Mouse (Mus musculus): ENCODE results near the gene Syt14. TPM values are rescaled to one million over a fixed set of nuclear protein-coding genes. Genes with fewer than 3 reads are reported as not detected.

Gene Syt14
- polyA plus RNA-seq, 1 experiment from 2014 or later, result 5.4 TPM

DNA sequence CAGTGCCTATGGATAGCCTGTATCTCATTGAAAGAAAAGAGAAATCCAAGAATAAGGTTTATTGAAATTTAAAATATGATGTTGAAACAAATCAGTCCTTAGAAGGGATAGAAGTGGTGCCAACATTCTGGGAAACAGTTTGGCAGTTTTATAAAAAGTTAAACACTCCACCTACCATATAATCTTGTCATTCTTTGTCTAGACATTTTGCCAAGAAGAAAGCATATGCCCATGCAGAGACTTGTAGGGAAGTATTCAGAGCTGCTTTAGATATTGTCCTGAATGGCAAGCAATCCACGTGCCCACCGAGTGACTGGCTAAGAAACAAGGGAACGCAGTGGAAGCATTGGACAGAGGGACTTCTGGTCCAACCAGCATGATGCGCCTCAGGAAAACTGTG, 12.0 kb upstream of the Syt14 start:
- no peak overlapping the region for H3K9ac ChIP-seq (ENCODE audit: low read depth, low read length)
- no peaks in the 10 kb centered on the region for H3K4me1 ChIP-seq (ENCODE audit: control insufficient read depth, low read depth, low read length)
- no peak overlapping the region for H3K4me3 ChIP-seq (ENCODE audit: low read depth, low read length)
- H3K9me3 ChIP-seq (replicated peaks; ENCODE audit: control insufficient read depth, low read length), result no peaks in the 10 kb centered on the region
- 68% methylated on average over 4 of the region's 4 CpGs for WGBS (ENCODE audit: insufficient replicate concordance)
- no peak overlapping the region for H3K4me2 ChIP-seq (ENCODE audit: low read depth, low read length)
- no peak overlapping the region for H3K27ac ChIP-seq (ENCODE audit: low read length)
- no peak for ATAC-seq (ENCODE audit: low read depth)
- H3K36me3 ChIP-seq (ENCODE audit: control insufficient read depth, insufficient read depth), result no peaks in the 10 kb centered on the region
- no peaks in the 10 kb centered on the region for H3K27me3 ChIP-seq (ENCODE audit: control insufficient read depth, insufficient read depth, low read depth, low read length)

DNA sequence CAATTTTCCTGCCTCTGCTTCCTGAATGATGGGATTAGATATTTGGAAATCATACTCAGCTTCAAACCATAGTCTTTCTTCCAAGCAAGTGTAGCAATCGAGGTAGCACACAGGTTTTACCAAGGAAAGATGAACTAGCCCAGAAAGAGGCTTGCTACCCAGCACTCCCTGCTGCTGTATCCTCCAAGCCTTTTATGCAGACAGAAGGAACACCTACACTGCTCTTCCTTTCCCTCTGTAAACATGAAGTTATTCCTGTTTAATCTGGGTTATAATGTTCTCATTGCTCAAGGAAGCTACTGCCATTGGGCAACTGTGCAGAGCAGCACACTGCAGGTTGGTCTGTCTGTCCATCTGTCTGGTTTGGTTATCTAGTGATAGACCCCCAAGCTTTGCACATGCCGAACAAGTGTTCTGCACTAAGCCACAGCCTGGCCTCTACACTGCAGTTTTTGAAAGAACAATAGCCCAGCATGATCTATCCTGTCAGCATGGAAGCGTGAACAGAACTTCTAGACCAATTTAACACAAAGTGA, 7.3 kb upstream of the Syt14 start:
- no peak for ATAC-seq (ENCODE audit: low read depth)
- peaks cover 10% of the 10 kb centered on the region for H3K27me3 ChIP-seq (ENCODE audit: control insufficient read depth, insufficient read depth, low read depth, low read length)
- H3K36me3 ChIP-seq (ENCODE audit: control insufficient read depth, insufficient read depth), result no peaks in the 10 kb centered on the region
- no peaks in the 10 kb centered on the region for H3K9me3 ChIP-seq (replicated peaks; ENCODE audit: control insufficient read depth, low read length)
- no peaks in the 10 kb centered on the region for H3K4me1 ChIP-seq (ENCODE audit: control insufficient read depth, low read depth, low read length)
- H3K9ac ChIP-seq (ENCODE audit: low read depth, low read length), result no peak overlapping the region
- H3K4me3 ChIP-seq (ENCODE audit: low read depth, low read length), result no peak overlapping the region
- 48% methylated on average over 3 of the region's 3 CpGs for WGBS (ENCODE audit: insufficient replicate concordance)
- no peak overlapping the region for H3K4me2 ChIP-seq (ENCODE audit: low read depth, low read length)
- no peak overlapping the region for H3K27ac ChIP-seq (ENCODE audit: low read length)

DNA sequence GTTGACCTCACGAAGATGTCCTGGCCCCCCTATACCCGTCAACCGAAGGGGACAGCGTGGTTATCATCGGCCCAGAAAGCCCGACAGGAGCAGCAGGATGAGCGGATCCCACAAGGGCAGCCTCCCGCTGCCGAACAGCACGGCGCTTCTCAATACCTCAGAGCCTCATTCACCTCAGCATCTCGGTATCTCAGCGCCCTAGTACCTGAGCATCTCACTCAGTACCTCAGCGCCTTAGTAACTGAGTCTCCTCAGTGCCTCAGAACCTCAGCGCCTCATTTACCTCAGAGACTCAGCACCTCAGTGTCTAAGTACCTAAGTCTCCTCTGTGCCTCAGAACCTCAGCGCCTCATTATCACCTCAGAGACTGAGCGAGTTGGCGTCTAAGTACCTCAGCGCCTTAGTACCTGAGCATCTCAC, 614 bp downstream of the Syt14 start:
- Histone ChIP-seq H3K27ac (ENCODE audit: low read length) (peak overlapping the region; percentile 90), H3K4me1 (ENCODE audit: control insufficient read depth, low read depth, low read length) (peaks cover 9% of the 10 kb centered on the region), H3K27me3 (ENCODE audit: control insufficient read depth, insufficient read depth, low read depth, low read length) (peaks cover 13% of the 10 kb centered on the region), H3K9ac (ENCODE audit: low read depth, low read length) (peak overlapping the region; percentile 85), H3K4me3 (ENCODE audit: low read depth, low read length) (peak overlapping the region; percentile 83), H3K4me2 (ENCODE audit: low read depth, low read length) (peak overlapping the region; percentile 90), H3K36me3 (ENCODE audit: control insufficient read depth, insufficient read depth) (no peaks in the 10 kb centered on the region), H3K9me3 (replicated peaks; ENCODE audit: control insufficient read depth, low read length) (no peaks in the 10 kb centered on the region)
- 2% methylated on average over 19 of the region's 19 CpGs for WGBS (ENCODE audit: insufficient replicate concordance)
- ATAC-seq (ENCODE audit: low read depth), result peak; percentile 35

DNA sequence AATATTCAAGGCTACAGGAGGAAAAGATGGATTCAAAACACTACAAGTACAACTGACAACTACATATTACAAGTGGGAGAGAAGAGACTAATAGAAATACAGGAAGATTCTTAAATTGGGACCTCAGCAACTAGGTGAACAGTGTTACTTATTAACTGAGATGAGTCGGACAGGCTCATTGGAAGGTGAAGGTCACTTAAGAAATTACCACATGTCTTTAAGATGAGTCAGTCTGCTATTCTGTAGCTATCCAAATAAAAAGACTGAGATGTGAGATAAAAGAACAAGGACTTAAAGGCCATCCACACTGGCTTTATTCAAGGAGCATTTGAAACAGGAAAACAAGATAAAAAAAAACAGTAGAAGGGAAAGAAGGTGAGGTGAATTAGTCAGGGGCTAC, 11.3 kb downstream of the Syt14 start:
- H3K27ac ChIP-seq (ENCODE audit: low read length), result no peak overlapping the region
- no peak overlapping the region for H3K4me3 ChIP-seq (ENCODE audit: low read depth, low read length)
- H3K4me1 ChIP-seq (ENCODE audit: control insufficient read depth, low read depth, low read length), result no peaks in the 10 kb centered on the region; the same call in 1 of the 2 replicates
- H3K27me3 ChIP-seq (ENCODE audit: control insufficient read depth, insufficient read depth, low read depth, low read length), result no peaks in the 10 kb centered on the region
- no peak overlapping the region for H3K9ac ChIP-seq (ENCODE audit: low read depth, low read length)
- H3K9me3 ChIP-seq (replicated peaks; ENCODE audit: control insufficient read depth, low read length), result no peaks in the 10 kb centered on the region
- 51% methylated on average over 1 of the region's 1 CpGs for WGBS (ENCODE audit: insufficient replicate concordance)
- no peak overlapping the region for H3K4me2 ChIP-seq (ENCODE audit: low read depth, low read length)
- no peak for ATAC-seq (ENCODE audit: low read depth)
- no peaks in the 10 kb centered on the region; the same call in 1 of the 2 replicates for H3K36me3 ChIP-seq (ENCODE audit: control insufficient read depth, insufficient read depth)

DNA sequence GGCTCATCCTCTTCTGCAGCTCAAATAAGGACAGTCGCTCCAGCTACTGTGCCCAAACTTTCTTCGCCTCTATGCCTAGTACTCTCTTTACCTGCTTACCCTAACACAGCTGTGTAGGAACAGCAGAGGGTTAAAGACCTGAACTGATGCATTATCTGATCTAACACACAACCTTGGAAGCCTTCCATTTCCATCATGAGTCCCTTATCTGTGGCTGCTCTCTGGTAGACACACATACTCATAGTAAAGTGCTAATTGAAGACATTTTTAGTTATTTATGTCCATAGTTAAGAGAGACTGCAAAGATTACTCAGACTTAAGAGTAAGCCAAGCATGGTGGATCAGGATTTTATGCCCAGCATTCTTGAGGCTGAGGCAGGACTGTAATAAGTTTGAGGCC, 23.2 kb downstream of the Syt14 start:
- WGBS (ENCODE audit: insufficient replicate concordance), result 80% methylated on average over 2 of the region's 2 CpGs
- ATAC-seq (ENCODE audit: low read depth), result peak; percentile 69
- Histone ChIP-seq H3K36me3 (ENCODE audit: control insufficient read depth, insufficient read depth) (no peaks in the 10 kb centered on the region), H3K4me2 (ENCODE audit: low read depth, low read length) (peak overlapping the region; percentile 29; the same call in 1 of the 2 replicates), H3K4me3 (ENCODE audit: low read depth, low read length) (0 out of 2 replicates have a peak overlapping the region, but pooled peaks have one; percentile 2), H3K27me3 (ENCODE audit: control insufficient read depth, insufficient read depth, low read depth, low read length) (no peaks in the 10 kb centered on the region), H3K27ac (ENCODE audit: low read length) (peak overlapping the region; percentile 65), H3K4me1 (ENCODE audit: control insufficient read depth, low read depth, low read length) (peaks cover 32% of the 10 kb centered on the region), H3K9ac (ENCODE audit: low read depth, low read length) (no peak overlapping the region), H3K9me3 (replicated peaks; ENCODE audit: control insufficient read depth, low read length) (no peaks in the 10 kb centered on the region)

DNA sequence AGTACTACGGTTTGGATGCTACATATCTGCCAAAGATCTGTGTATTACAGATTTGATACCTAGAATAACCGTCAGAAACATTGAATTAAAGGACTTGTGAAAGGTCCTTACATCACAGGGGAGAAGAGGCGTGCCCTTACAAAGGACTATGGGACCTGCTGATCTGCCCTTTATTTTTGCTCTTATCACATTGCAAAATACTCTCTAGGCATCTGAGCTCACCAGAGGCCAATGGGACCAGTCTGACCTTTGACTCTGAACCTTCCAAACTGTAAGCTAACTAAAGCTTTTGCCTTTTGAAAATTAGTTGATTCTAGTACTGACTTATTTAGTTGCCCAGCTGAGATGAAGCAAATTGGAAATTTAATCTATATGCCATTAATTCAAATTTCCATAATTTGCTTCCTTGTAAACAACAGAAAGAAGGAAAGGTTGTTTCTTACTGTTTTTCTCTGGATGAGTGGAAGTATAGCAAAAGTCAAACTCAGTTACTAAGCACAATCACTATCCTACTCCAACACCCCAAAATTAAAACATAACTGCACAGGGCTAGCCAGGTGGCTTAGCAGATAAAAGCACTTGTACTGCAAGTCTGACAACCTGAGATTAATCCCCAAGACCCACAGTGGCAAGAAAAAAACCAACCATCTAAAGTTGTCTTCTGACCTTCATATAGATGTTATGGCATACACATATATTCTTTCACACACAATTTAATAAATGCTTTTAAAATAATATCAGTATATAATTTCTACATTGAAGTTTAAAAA, 24.4 kb downstream of the Syt14 start:
- H3K4me2 ChIP-seq (ENCODE audit: low read depth, low read length), result peak overlapping the region; percentile 49
- no peak overlapping the region for H3K9ac ChIP-seq (ENCODE audit: low read depth, low read length)
- H3K36me3 ChIP-seq (ENCODE audit: control insufficient read depth, insufficient read depth), result no peaks in the 10 kb centered on the region
- peak overlapping the region; percentile 76 for H3K27ac ChIP-seq (ENCODE audit: low read length)
- H3K4me3 ChIP-seq (ENCODE audit: low read depth, low read length), result no peak overlapping the region
- H3K4me1 ChIP-seq (ENCODE audit: control insufficient read depth, low read depth, low read length), result peaks cover 39% of the 10 kb centered on the region
- no peaks in the 10 kb centered on the region for H3K9me3 ChIP-seq (replicated peaks; ENCODE audit: control insufficient read depth, low read length)
- peak; percentile 96 for ATAC-seq (ENCODE audit: low read depth)
- WGBS (ENCODE audit: insufficient replicate concordance), result 40% methylated on average over 3 of the region's 3 CpGs
- no peaks in the 10 kb centered on the region for H3K27me3 ChIP-seq (ENCODE audit: control insufficient read depth, insufficient read depth, low read depth, low read length)

DNA sequence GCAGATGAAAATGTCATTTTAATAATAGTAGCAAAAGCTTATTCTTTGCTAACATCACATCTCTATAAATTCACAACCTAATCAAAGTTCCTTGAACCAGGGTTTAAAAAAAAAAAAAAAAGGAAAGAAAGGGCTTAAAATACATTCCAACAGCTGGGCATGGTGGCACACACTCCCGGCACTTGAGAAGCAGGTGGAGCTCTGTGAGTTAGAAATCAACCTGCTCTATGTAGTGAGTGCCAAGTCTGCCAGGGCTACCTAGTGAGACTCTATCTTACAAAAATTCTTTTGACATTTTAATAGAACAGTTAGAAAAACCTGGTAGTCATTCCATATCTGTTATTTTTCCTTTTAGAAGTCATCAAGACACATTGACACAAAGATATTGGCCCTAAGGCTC, 31.0 kb downstream of the Syt14 start:
- no peaks in the 10 kb centered on the region for H3K36me3 ChIP-seq (ENCODE audit: control insufficient read depth, insufficient read depth)
- no peak overlapping the region for H3K27ac ChIP-seq (ENCODE audit: low read length)
- no peak overlapping the region for H3K4me2 ChIP-seq (ENCODE audit: low read depth, low read length)
- no peak overlapping the region for H3K4me3 ChIP-seq (ENCODE audit: low read depth, low read length)
- H3K9me3 ChIP-seq (replicated peaks; ENCODE audit: control insufficient read depth, low read length), result no peaks in the 10 kb centered on the region
- no peaks in the 10 kb centered on the region for H3K27me3 ChIP-seq (ENCODE audit: control insufficient read depth, insufficient read depth, low read depth, low read length)
- WGBS (ENCODE audit: insufficient replicate concordance), result 92% methylated on average over 1 of the region's 1 CpGs
- ATAC-seq (ENCODE audit: low read depth), result no peak
- H3K9ac ChIP-seq (ENCODE audit: low read depth, low read length), result no peak overlapping the region
- H3K4me1 ChIP-seq (ENCODE audit: control insufficient read depth, low read depth, low read length), result peaks cover 46% of the 10 kb centered on the region

DNA sequence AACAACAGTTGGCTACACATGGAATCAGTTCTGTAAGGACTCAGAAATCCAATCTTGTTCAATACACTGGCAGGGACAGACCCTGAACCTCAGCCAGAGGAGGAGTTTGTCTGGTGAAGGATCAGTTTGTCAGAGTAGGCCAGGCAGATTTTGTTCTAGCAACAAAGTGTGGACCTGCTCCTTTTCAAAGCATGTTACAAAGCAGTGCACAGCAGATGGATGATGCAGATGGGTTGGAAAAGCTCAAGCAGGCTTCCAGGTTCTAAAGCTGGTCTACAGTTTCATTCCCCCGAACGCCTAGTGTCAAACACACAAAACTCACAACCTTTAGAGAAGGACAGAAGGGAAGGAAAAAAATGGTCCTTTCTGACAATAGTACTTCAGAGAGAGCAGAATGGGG, 31.6 kb downstream of the Syt14 start:
- H3K9ac ChIP-seq (ENCODE audit: low read depth, low read length), result peak overlapping the region; percentile 10; the same call in 1 of the 2 replicates
- no peak overlapping the region for H3K4me2 ChIP-seq (ENCODE audit: low read depth, low read length)
- H3K4me1 ChIP-seq (ENCODE audit: control insufficient read depth, low read depth, low read length), result peaks cover 45% of the 10 kb centered on the region
- peak overlapping the region; percentile 12; the same call in 1 of the 2 replicates for H3K27ac ChIP-seq (ENCODE audit: low read length)
- no peaks in the 10 kb centered on the region for H3K9me3 ChIP-seq (replicated peaks; ENCODE audit: control insufficient read depth, low read length)
- no peak overlapping the region for H3K4me3 ChIP-seq (ENCODE audit: low read depth, low read length)
- no peaks in the 10 kb centered on the region for H3K27me3 ChIP-seq (ENCODE audit: control insufficient read depth, insufficient read depth, low read depth, low read length)
- no peaks in the 10 kb centered on the region for H3K36me3 ChIP-seq (ENCODE audit: control insufficient read depth, insufficient read depth)
- no peak for ATAC-seq (ENCODE audit: low read depth)
- 95% methylated on average over 2 of the region's 2 CpGs for WGBS (ENCODE audit: insufficient replicate concordance)

DNA sequence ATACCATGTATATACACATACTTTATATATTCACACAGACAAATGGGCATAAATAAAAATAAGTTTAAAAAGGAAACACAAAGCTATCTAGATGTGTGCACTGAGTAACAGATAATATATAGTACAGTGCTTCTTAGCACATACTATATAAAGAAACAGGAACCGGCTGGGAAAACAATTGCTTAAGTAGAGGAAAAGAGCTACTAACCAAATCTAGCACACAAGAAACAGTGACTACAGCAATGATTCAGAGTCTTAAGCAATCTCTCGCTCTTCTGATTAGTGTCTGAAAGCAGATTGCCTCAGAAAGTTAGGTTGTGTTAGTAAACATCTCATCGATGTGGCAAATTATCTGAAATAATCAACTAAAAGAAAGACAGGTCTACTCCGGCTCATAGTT, 33.3 kb downstream of the Syt14 start:
- no peak for ATAC-seq (ENCODE audit: low read depth)
- H3K4me3 ChIP-seq (ENCODE audit: low read depth, low read length), result 0 out of 2 replicates have a peak overlapping the region, but pooled peaks have one; percentile 16
- no peaks in the 10 kb centered on the region for H3K27me3 ChIP-seq (ENCODE audit: control insufficient read depth, insufficient read depth, low read depth, low read length)
- H3K27ac ChIP-seq (ENCODE audit: low read length), result peak overlapping the region; percentile 95
- H3K9me3 ChIP-seq (replicated peaks; ENCODE audit: control insufficient read depth, low read length), result no peaks in the 10 kb centered on the region
- H3K4me1 ChIP-seq (ENCODE audit: control insufficient read depth, low read depth, low read length), result peaks cover 38% of the 10 kb centered on the region
- H3K4me2 ChIP-seq (ENCODE audit: low read depth, low read length), result peak overlapping the region; percentile 53
- H3K9ac ChIP-seq (ENCODE audit: low read depth, low read length), result peak overlapping the region; percentile 33; the same call in 1 of the 2 replicates
- WGBS (ENCODE audit: insufficient replicate concordance), result 59% methylated on average over 4 of the region's 4 CpGs
- H3K36me3 ChIP-seq (ENCODE audit: control insufficient read depth, insufficient read depth), result no peaks in the 10 kb centered on the region

Data from liver, embryonic 16.5 days (tissue).